22 mouse cellular contexts compared by ENCODE assay signal in genomic region chr1:165668904-165669303, GRCm38 (mm10). TPM values are rescaled to one million over a fixed set of nuclear protein-coding genes. Genes with fewer than 3 reads are reported as not detected.
A peak's percentile ranks its signal among the peaks of the same experiment; 100 is the strongest.
DNase-seq lines count a peak whose midpoint lies in the region; ATAC-seq and TF ChIP-seq lines count a peak whose summit lies in the region.
"Had no signal": no experiment of that assay in that cellular context is flagged by ENCODE, and none has a peak within 500 bp of the region (broad histone marks: within the 10 kb centered on the region; RNA-seq: fewer than 3 reads in every experiment).

No protein-coding gene starts in this region.

- no peak for TF ChIP-seq POLR2A in CH12.LX (IDR thresholded peaks at IDR 0.05; ENCODE audit: low read depth, low read length)

- no peak overlapping the region for H3K9ac ChIP-seq in heart, embryonic 11.5 days (ENCODE audit: low read depth, low read length)
- no peak overlapping the region for H3K9ac ChIP-seq in kidney, embryonic 15.5 days
- H3K9ac ChIP-seq in CH12.LX (ENCODE audit: insufficient read depth, low read depth), result no peak overlapping the region
- no peak overlapping the region for H3K9ac ChIP-seq in hindbrain, embryonic 14.5 days
- H3K9ac ChIP-seq: hindbrain, embryonic 15.5 days; liver, postnatal 0 days; stomach, embryonic 15.5 days had no signal

- H3K4me1 ChIP-seq in heart, embryonic 11.5 days (ENCODE audit: control insufficient read depth, insufficient read depth, low read length), result peaks cover 59% of the 10 kb centered on the region
- peaks cover 44% of the 10 kb centered on the region for H3K4me1 ChIP-seq in kidney, embryonic 15.5 days
- peaks cover 0 to 36% of the 10 kb centered on the region in 2 experiments; a peak in 2 of 4 replicates for H3K4me1 ChIP-seq in CH12.LX (ENCODE audit: control insufficient read depth in 1 of 2, insufficient read depth in 2 of 2)
- no peaks in the 10 kb centered on the region for H3K4me1 ChIP-seq in hindbrain, embryonic 14.5 days (replicated peaks; ENCODE audit: control insufficient read depth, insufficient read depth, low read length)
- H3K4me1 ChIP-seq: hindbrain, embryonic 15.5 days; stomach, embryonic 15.5 days had no signal

- in situ Hi-C loops in CH12.LX (cut with MboI; ENCODE audit: low pct_ligation_motif_present, low pct_unique_long_range_greater_than_20kb, low sequenced_read_pairs), result loop anchor here (25.0 kb wide), 1 partner anchor 493 kb away; no protein-coding TSS in a partner anchor

- H3K36me3 ChIP-seq in heart, embryonic 11.5 days (ENCODE audit: control insufficient read depth, insufficient read depth, low read length), result 0 out of 2 replicates have a peak, but pooled peaks cover 6% of the 10 kb centered on the region
- H3K36me3 ChIP-seq in kidney, embryonic 15.5 days, result no peaks in the 10 kb centered on the region
- H3K36me3 ChIP-seq in CH12.LX (replicated peaks in 1 of 2; ENCODE audit: control insufficient read depth in 1 of 2, insufficient read depth in 1 of 2, low read length in 1 of 2), result peaks cover 4 to 87% of the 10 kb centered on the region in 2 experiments
- H3K36me3 ChIP-seq in hindbrain, embryonic 14.5 days (replicated peaks; ENCODE audit: control insufficient read depth, insufficient read depth), result no peaks in the 10 kb centered on the region
- H3K36me3 ChIP-seq: hindbrain, embryonic 15.5 days; stomach, embryonic 15.5 days had no signal

- no peaks in the 10 kb centered on the region for H3K79me2 ChIP-seq in CH12.LX (replicated peaks; ENCODE audit: control insufficient read depth, extremely low read depth, insufficient read depth, poor library complexity, severe bottlenecking)

- no peak overlapping the region for H3K4me2 ChIP-seq in heart, embryonic 11.5 days
- no peak overlapping the region for H3K4me2 ChIP-seq in kidney, embryonic 15.5 days
- H3K4me2 ChIP-seq in CH12.LX (ENCODE audit: insufficient read depth, low read depth, poor library complexity, severe bottlenecking), result no peak overlapping the region
- H3K4me2 ChIP-seq in hindbrain, embryonic 14.5 days (replicated peaks), result no peak overlapping the region
- H3K4me2 ChIP-seq: hindbrain, embryonic 15.5 days; midbrain, embryonic 11.5 days; stomach, embryonic 15.5 days had no signal

- peak overlapping the region; percentile 90; the same call in 1 of the 2 replicates for H3K27ac ChIP-seq in heart, embryonic 11.5 days (ENCODE audit: low read depth, low read length)
- no peak overlapping the region for H3K27ac ChIP-seq in kidney, embryonic 15.5 days
- H3K27ac ChIP-seq in CH12.LX (ENCODE audit: insufficient read depth, low read depth), result no peak overlapping the region
- H3K27ac ChIP-seq in hindbrain, embryonic 14.5 days, result no peak overlapping the region
- H3K27ac ChIP-seq: hindbrain, embryonic 15.5 days; stomach, embryonic 15.5 days had no signal

- dilution Hi-C loops in CH12.LX (cut with MboI; ENCODE audit: extremely low pct_ligation_motif_present, extremely low pct_unique_long_range_greater_than_20kb, low sequenced_read_pairs), result no loop called here

- no peak for TF ChIP-seq EP300 in CH12.LX (IDR thresholded peaks at IDR 0.05; ENCODE audit: low read length)

- DNase-seq in heart, postnatal 14 days, result no peak
- no peak for DNase-seq in kidney, postnatal 25 days
- DNase-seq in CH12.LX (ENCODE audit: extremely low read depth), result no peak
- DNase-seq in induced T-regulatory cell, adult 2 months (ENCODE audit: low read depth), result peak; percentile 60
- no peak for DNase-seq in hindbrain, embryonic 14.5 days (ENCODE audit: low spot score)
- no peak for DNase-seq in yolk sac, embryonic 10.5 days (ENCODE audit: low spot score)
- DNase-seq: adrenal gland, postnatal 14 days; B cell, adult 2 months; cerebellum, adult 11 months; cerebellum, postnatal 14 days; embryo, embryonic 11 days; kidney, adult 18-20 months; kidney, postnatal 10 days; left cerebral cortex, postnatal 4 days; liver, postnatal 0 days; right cerebral cortex, postnatal 25 days had no signal

- no peak for TF ChIP-seq RAD21 in CH12.LX (IDR thresholded peaks at IDR 0.05; ENCODE audit: low read depth, low read length)

- no peak for ATAC-seq in heart, embryonic 11.5 days (replicated peaks; ENCODE audit: insufficient number of reproducible peaks, low FRiP score, low TSS enrichment)
- ATAC-seq in kidney, embryonic 15.5 days (replicated peaks; ENCODE audit: low FRiP score), result peak; percentile 16; the same call in 1 of the 2 replicates
- no peak for ATAC-seq in hindbrain, embryonic 14.5 days (ENCODE audit: low FRiP score)
- ATAC-seq: liver, postnatal 0 days; Patski had no signal

- no peaks in the 10 kb centered on the region for H3K9me3 ChIP-seq in heart, embryonic 11.5 days (replicated peaks; ENCODE audit: control insufficient read depth, low read length)
- H3K9me3 ChIP-seq in kidney, embryonic 15.5 days (replicated peaks), result no peaks in the 10 kb centered on the region
- no peaks in the 10 kb centered on the region for H3K9me3 ChIP-seq in CH12.LX (replicated peaks; ENCODE audit: low read length)
- no peaks in the 10 kb centered on the region for H3K9me3 ChIP-seq in hindbrain, embryonic 14.5 days (ENCODE audit: control insufficient read depth, low read length)
- H3K9me3 ChIP-seq: hindbrain, embryonic 15.5 days; stomach, embryonic 15.5 days had no signal

- H3K4me3 ChIP-seq in heart, embryonic 11.5 days (ENCODE audit: low read depth, low read length), result no peak overlapping the region
- no peak overlapping the region for H3K4me3 ChIP-seq in kidney, embryonic 15.5 days (replicated peaks)
- no peak overlapping the region for H3K4me3 ChIP-seq in CH12.LX (replicated peaks in 1 of 3; ENCODE audit: low read depth in 2 of 3, low read length in 2 of 3, poor library complexity in 1 of 3)
- H3K4me3 ChIP-seq in hindbrain, embryonic 14.5 days (replicated peaks; ENCODE audit: low read length), result no peak overlapping the region
- H3K4me3 ChIP-seq: hindbrain, embryonic 15.5 days; stomach, embryonic 15.5 days had no signal

- intact Hi-C loops in heart, postnatal 14 days (cut with DNase I), result loop anchor here (5.0 to 10.0 kb wide), 2 partner anchors 207 to 326 kb away; partner anchors contain the start of genes Dcaf6 and Mpc2

- 45% methylated on average over 4 of the region's 4 CpGs for WGBS in heart, embryonic 11.5 days (ENCODE audit: insufficient replicate concordance)
- 59% methylated on average over 4 of the region's 4 CpGs for WGBS in kidney, embryonic 15.5 days
- 78% methylated on average over 4 of the region's 4 CpGs for WGBS in hindbrain, embryonic 14.5 days

- no peak for TF ChIP-seq CTCF in CH12.LX (conservative IDR thresholded peaks at IDR 0.05 in 1 of 2, IDR thresholded peaks at IDR 0.05 in 1 of 2; ENCODE audit: low read depth in 2 of 2, low read length in 2 of 2)

- no peaks in the 10 kb centered on the region for H3K27me3 ChIP-seq in heart, embryonic 11.5 days (ENCODE audit: control insufficient read depth, insufficient read depth, low read length)
- H3K27me3 ChIP-seq in kidney, embryonic 15.5 days, result no peaks in the 10 kb centered on the region
- H3K27me3 ChIP-seq in CH12.LX (replicated peaks), result no peaks in the 10 kb centered on the region
- no peaks in the 10 kb centered on the region for H3K27me3 ChIP-seq in hindbrain, embryonic 14.5 days (ENCODE audit: control insufficient read depth, insufficient read depth, low read length)
- H3K27me3 ChIP-seq: hindbrain, embryonic 15.5 days; Patski; stomach, embryonic 15.5 days had no signal

TF ChIP-seq in CH12.LX, 34 proteins besides CTCF, POLR2A, EP300 and RAD21:
- peak; percentile 66 for TF ChIP-seq ZNF384 (IDR thresholded peaks at IDR 0.05; ENCODE audit: low read depth, low read length)
- no peak for TF ChIP-seq MAX (IDR thresholded peaks at IDR 0.05; ENCODE audit: low read length)

RNA-seq across cellular contexts. Expression of gene Mpzl1, which starts 34.6 kb away (rescaled TPM):
- polyA plus RNA-seq in heart, embryonic 11.5 days (2014; fragmentation: Nextera tagmentation; extraction: Ambion mirVana), result 129 and 143 TPM in 2 replicates
- 10 to 100 TPM; 33.3 to 34.1 TPM for total RNA-seq in heart, postnatal 14 days (2021)
- 203 and 207 TPM in 2 replicates for polyA plus RNA-seq in kidney, embryonic 15.5 days (2015; fragmentation: Nextera tagmentation; extraction: Ambion mirVana)
- total RNA-seq in CH12.LX (2012; rRNA removed), result 5.0 and 6.5 TPM in 2 replicates
- total RNA-seq in CH12.LX (2014; rRNA removed), result 2.0 and 2.8 TPM in 2 replicates
- 6.2 and 6.7 TPM in 2 replicates for polyA plus RNA-seq in CH12.LX (2012; ENCODE audit: insufficient read length, low read depth)
- polyA plus RNA-seq in hindbrain, embryonic 14.5 days (2014; fragmentation: Nextera tagmentation; extraction: Ambion mirVana), result 176 and 179 TPM in 2 replicates

RNA-seq across cellular contexts. Expression of gene Rcsd1, which starts 40.7 kb away (rescaled TPM):
- 85.4 and 91.8 TPM in 2 replicates for polyA plus RNA-seq in heart, embryonic 11.5 days (2014; fragmentation: Nextera tagmentation; extraction: Ambion mirVana)
- 100 to 1,000 TPM; 103 to 109 TPM for total RNA-seq in heart, postnatal 14 days (2021)
- 56.2 and 57.8 TPM in 2 replicates for polyA plus RNA-seq in kidney, embryonic 15.5 days (2015; fragmentation: Nextera tagmentation; extraction: Ambion mirVana)
- total RNA-seq in CH12.LX (2012; rRNA removed) (20.7 and 22.7 TPM in 2 replicates), CH12.LX (2014; rRNA removed) (34.8 and 35.7 TPM in 2 replicates)
- polyA plus RNA-seq in CH12.LX (2012; ENCODE audit: insufficient read length, low read depth), result 74.8 and 81.1 TPM in 2 replicates
- polyA plus RNA-seq in hindbrain, embryonic 14.5 days (2014; fragmentation: Nextera tagmentation; extraction: Ambion mirVana), result 6.0 and 8.4 TPM in 2 replicates

Comparison
In these comparisons a context has a peak if more than half of its experiments do, and no peak if none do; other contexts are left out.
1. RNA of gene Mpzl1, which starts 34.6 kb away (polyA plus RNA-seq): 203 to 207 TPM in kidney, embryonic 15.5 days, 176 to 179 TPM in hindbrain, embryonic 14.5 days and 129 to 143 TPM in heart, embryonic 11.5 days; 6.2 to 6.7 TPM in CH12.LX; every median in the first group is over 10 times any median in the second.